ENCODE assay signal across 8 mouse cellular contexts in genomic region chr8:122870377-122870863, GRCm38 (mm10). TPM values are rescaled to one million over a fixed set of nuclear protein-coding genes. Genes with fewer than 3 reads are reported as not detected.
DNase-seq lines count a peak whose midpoint lies in the region; ATAC-seq and TF ChIP-seq lines count a peak whose summit lies in the region.

No protein-coding gene starts in this region.

- WGBS in embryonic facial prominence, embryonic 12.5 days = 15% methylated on average over 29 of the region's 31 CpGs
- 18% methylated on average over 31 of the region's 31 CpGs for WGBS in kidney, embryonic 14.5 days
- WGBS in stomach, postnatal 0 days = 33% methylated on average over 31 of the region's 31 CpGs

- H3K27me3 ChIP-seq in G1E (ENCODE audit: insufficient read depth, low read length) = peaks cover 53% of the 10 kb centered on the region
- H3K27me3 ChIP-seq in embryonic facial prominence, embryonic 12.5 days = no peaks in the 10 kb centered on the region
- H3K27me3 ChIP-seq in kidney, embryonic 14.5 days (ENCODE audit: control insufficient read depth, insufficient read depth, low read length) = no peaks in the 10 kb centered on the region; the same call in 1 of the 2 replicates
- H3K27me3 ChIP-seq in stomach, postnatal 0 days (ENCODE audit: control insufficient read depth, insufficient read depth, low read length) = no peaks in the 10 kb centered on the region

- TF ChIP-seq CTCF in G1E (IDR thresholded peaks at IDR 0.05; ENCODE audit: low read depth, low read length) = no peak
- TF ChIP-seq CTCF in stomach, postnatal 0 days (IDR thresholded peaks at IDR 0.05; ENCODE audit: low read depth) = no peak

- peak overlapping the region; percentile 27; the same call in 1 of the 2 replicates for H3K9ac ChIP-seq in embryonic facial prominence, embryonic 12.5 days
- 0 out of 2 replicates have a peak overlapping the region, but pooled peaks have one; percentile 9 for H3K9ac ChIP-seq in kidney, embryonic 14.5 days (ENCODE audit: low read depth, low read length)
- H3K9ac ChIP-seq in stomach, postnatal 0 days (ENCODE audit: low read length) = 0 out of 2 replicates have a peak overlapping the region, but pooled peaks have one; percentile 31

- no peaks in the 10 kb centered on the region for H3K36me3 ChIP-seq in G1E (replicated peaks)
- H3K36me3 ChIP-seq in embryonic facial prominence, embryonic 12.5 days = no peaks in the 10 kb centered on the region; the same call in 1 of the 2 replicates
- H3K36me3 ChIP-seq in kidney, embryonic 14.5 days (ENCODE audit: control insufficient read depth, insufficient read depth, low read length) = no peaks in the 10 kb centered on the region
- no peaks in the 10 kb centered on the region for H3K36me3 ChIP-seq in stomach, postnatal 0 days (ENCODE audit: control insufficient read depth, insufficient read depth, low read length)

- H3K4me2 ChIP-seq in embryonic facial prominence, embryonic 12.5 days (replicated peaks) = peak overlapping the region; percentile 46
- H3K4me2 ChIP-seq in kidney, embryonic 14.5 days (replicated peaks; ENCODE audit: low read depth, low read length) = peak overlapping the region; percentile 29
- peak overlapping the region; percentile 45 for H3K4me2 ChIP-seq in stomach, postnatal 0 days (replicated peaks; ENCODE audit: low read depth)

- ATAC-seq in G1E (ENCODE audit: extremely low read depth, insufficient number of reproducible peaks, low FRiP score, poor library complexity, severe bottlenecking) = no peak; the same call in 1 of the 2 replicates
- ATAC-seq in embryonic facial prominence, embryonic 12.5 days (ENCODE audit: insufficient number of reproducible peaks, insufficient read depth, low FRiP score, low TSS enrichment) = no peak
- 0 out of 2 replicates have a peak, but pooled peaks have one; percentile 39 for ATAC-seq in kidney, embryonic 14.5 days (ENCODE audit: low FRiP score, low TSS enrichment)
- ATAC-seq in stomach, postnatal 0 days (ENCODE audit: low FRiP score, low TSS enrichment) = peak; percentile 32; the same call in 1 of the 2 replicates

- peaks cover 41% of the 10 kb centered on the region for H3K4me1 ChIP-seq in G1E (ENCODE audit: insufficient read depth, low read depth, low read length)
- peaks cover 12% of the 10 kb centered on the region for H3K4me1 ChIP-seq in embryonic facial prominence, embryonic 12.5 days
- H3K4me1 ChIP-seq in kidney, embryonic 14.5 days (ENCODE audit: control insufficient read depth, insufficient read depth, low read length) = no peaks in the 10 kb centered on the region
- H3K4me1 ChIP-seq in stomach, postnatal 0 days (replicated peaks; ENCODE audit: control insufficient read depth, insufficient read depth) = no peaks in the 10 kb centered on the region

- no peak for TF ChIP-seq EP300 in stomach, postnatal 0 days (optimal IDR thresholded peaks at IDR 0.05)

- H3K27ac ChIP-seq in embryonic facial prominence, embryonic 12.5 days = no peak overlapping the region
- H3K27ac ChIP-seq in kidney, embryonic 14.5 days (ENCODE audit: low read depth, low read length) = no peak overlapping the region
- no peak overlapping the region for H3K27ac ChIP-seq in stomach, postnatal 0 days (replicated peaks)

- H3K9me3 ChIP-seq in G1E (replicated peaks) = no peaks in the 10 kb centered on the region
- peaks cover 9% of the 10 kb centered on the region for H3K9me3 ChIP-seq in embryonic facial prominence, embryonic 12.5 days
- H3K9me3 ChIP-seq in kidney, embryonic 14.5 days (ENCODE audit: control insufficient read depth, low read length) = peaks cover 4% of the 10 kb centered on the region; the same call in 1 of the 2 replicates
- H3K9me3 ChIP-seq in stomach, postnatal 0 days (ENCODE audit: control insufficient read depth, low read length) = no peaks in the 10 kb centered on the region

- peak overlapping the region; percentile 69; the same call in 1 of the 2 replicates for H3K4me3 ChIP-seq in G1E (ENCODE audit: low read depth, low read length)
- 0 out of 2 replicates have a peak overlapping the region, but pooled peaks have one; percentile 12 for H3K4me3 ChIP-seq in embryonic facial prominence, embryonic 12.5 days
- no peak overlapping the region; the same call in 1 of the 2 replicates for H3K4me3 ChIP-seq in kidney, embryonic 14.5 days (ENCODE audit: low read length)
- 0 out of 2 replicates have a peak overlapping the region, but pooled peaks have one; percentile 4 for H3K4me3 ChIP-seq in stomach, postnatal 0 days (ENCODE audit: low read depth, low read length)

- DNase-seq in adrenal gland, adult (ENCODE audit: inconsistent age in 2 of 2, low spot score in 1 of 2) = peak; percentile 31 to 53
- DNase-seq in adrenal gland, postnatal 4 days (ENCODE audit: low spot score in 2 of 2) = no peak
- DNase-seq in G1E (ENCODE audit: low spot score) = peak; percentile 80
- peak; percentile 78 for DNase-seq in lung, postnatal 25 days (ENCODE audit: low spot score)
- DNase-seq in stomach, postnatal 0 days (ENCODE audit: low spot score) = no peak
- DNase-seq in left cerebral cortex, adult 11 months (ENCODE audit: low spot score) = no peak

RNA-seq across cellular contexts. Expression of gene Cdh15, which starts 22.7 kb away (rescaled TPM):
- total RNA-seq in adrenal gland, postnatal 4 days (2021) = 1 to 10 TPM in 1 of 2 experiments, under 1 TPM in 1; 0.62 to 1.8 TPM
- total RNA-seq in G1E (2014; fragmentation: Nextera tagmentation) (not detected in 2 replicates), G1E (2017) (not detected in 2 replicates)
- not detected in 2 replicates for polyA plus RNA-seq in G1E (2012)
- 11.3 and 11.7 TPM in 2 replicates for polyA plus RNA-seq in embryonic facial prominence, embryonic 12.5 days (2016; fragmentation: Nextera tagmentation; extraction: Ambion mirVana)
- 1.1 and 1.2 TPM in 2 replicates for polyA plus RNA-seq in kidney, embryonic 14.5 days (2014; fragmentation: Nextera tagmentation; extraction: Ambion mirVana)
- 0.23 TPM in 2 replicates for polyA plus RNA-seq in stomach, postnatal 0 days (2015; fragmentation: Nextera tagmentation; extraction: Ambion mirVana)

Comparison
In these comparisons a context has a peak if more than half of its experiments do, and no peak if none do; other contexts are left out.
1. DNase-seq: peak in adrenal gland, adult (2 of 2), G1E (single experiment) and lung, postnatal 25 days (single experiment); none in adrenal gland, postnatal 4 days (0 of 2), stomach, postnatal 0 days (single experiment) and left cerebral cortex, adult 11 months (single experiment).
2. ATAC-seq: peak in kidney, embryonic 14.5 days (single experiment) and stomach, postnatal 0 days (single experiment); none in G1E (single experiment) and embryonic facial prominence, embryonic 12.5 days (single experiment).
3. Peak in every context shown above with its lines, with median percentiles within 50 percentile points of each other: H3K4me2 ChIP-seq and H3K9ac ChIP-seq.